Mouse (Mus musculus): ENCODE data around the gene Pid1. TPM values are rescaled to one million over a fixed set of nuclear protein-coding genes. Genes with fewer than 3 reads are reported as not detected.
A peak's percentile ranks its signal among the peaks of the same experiment; 100 is the strongest.

Pid1 gene
- total RNA-seq, 1 experiment from 2014 or later, result 4.5 TPM

GRCm38 (mm10) chr1:84153943-84154342 lies 210.0 kb downstream of the Pid1 start:
- ATAC-seq (replicated peaks in 1 of 2; ENCODE audit: insufficient read depth in 1 of 2, low FRiP score in 2 of 2, low TSS enrichment in 1 of 2, low read depth in 1 of 2, poor library complexity in 2 of 2, severe bottlenecking in 2 of 2), result 0 out of 4 replicates have a peak, but pooled peaks have one; percentile 27 to 36

GRCm38 (mm10) chr1:84141561-84141960 lies 222.4 kb downstream of the Pid1 start:
- ATAC-seq (replicated peaks in 1 of 2; ENCODE audit: insufficient read depth in 1 of 2, low FRiP score in 2 of 2, low TSS enrichment in 1 of 2, low read depth in 1 of 2, poor library complexity in 2 of 2, severe bottlenecking in 2 of 2), result no peak

- ATAC-seq (replicated peaks in 1 of 2; ENCODE audit: insufficient read depth in 1 of 2, low FRiP score in 2 of 2, low TSS enrichment in 1 of 2, low read depth in 1 of 2, poor library complexity in 2 of 2, severe bottlenecking in 2 of 2), result no peak
These were observed 231.5 kb downstream of the Pid1 start for GRCm38 (mm10) chr1:84132451-84132850.

GRCm38 (mm10) chr1:84131799-84132198 lies 232.2 kb downstream of the Pid1 start:
- ATAC-seq (replicated peaks in 1 of 2; ENCODE audit: insufficient read depth in 1 of 2, low FRiP score in 2 of 2, low TSS enrichment in 1 of 2, low read depth in 1 of 2, poor library complexity in 2 of 2, severe bottlenecking in 2 of 2), result no peak

GRCm38 (mm10) chr1:84128510-84128909 lies 235.5 kb downstream of the Pid1 start:
- ATAC-seq (replicated peaks in 1 of 2; ENCODE audit: insufficient read depth in 1 of 2, low FRiP score in 2 of 2, low TSS enrichment in 1 of 2, low read depth in 1 of 2, poor library complexity in 2 of 2, severe bottlenecking in 2 of 2), result no peak

- no peak for ATAC-seq (replicated peaks in 1 of 2; ENCODE audit: insufficient read depth in 1 of 2, low FRiP score in 2 of 2, low TSS enrichment in 1 of 2, low read depth in 1 of 2, poor library complexity in 2 of 2, severe bottlenecking in 2 of 2)
These were observed 244.7 kb downstream of the Pid1 start for GRCm38 (mm10) chr1:84119306-84119705.

- no peak for ATAC-seq (replicated peaks in 1 of 2; ENCODE audit: insufficient read depth in 1 of 2, low FRiP score in 2 of 2, low TSS enrichment in 1 of 2, low read depth in 1 of 2, poor library complexity in 2 of 2, severe bottlenecking in 2 of 2)
These were observed 257.2 kb downstream of the Pid1 start for GRCm38 (mm10) chr1:84106756-84107155.

GRCm38 (mm10) chr1:84102052-84102451 lies 261.9 kb downstream of the Pid1 start:
- no peak for ATAC-seq (replicated peaks in 1 of 2; ENCODE audit: insufficient read depth in 1 of 2, low FRiP score in 2 of 2, low TSS enrichment in 1 of 2, low read depth in 1 of 2, poor library complexity in 2 of 2, severe bottlenecking in 2 of 2)

GRCm38 (mm10) chr1:84097398-84097797 lies 266.6 kb downstream of the Pid1 start:
- no peak for ATAC-seq (replicated peaks in 1 of 2; ENCODE audit: insufficient read depth in 1 of 2, low FRiP score in 2 of 2, low TSS enrichment in 1 of 2, low read depth in 1 of 2, poor library complexity in 2 of 2, severe bottlenecking in 2 of 2)

GRCm38 (mm10) chr1:84093291-84093690 lies 270.7 kb downstream of the Pid1 start:
- no peak for ATAC-seq (replicated peaks in 1 of 2; ENCODE audit: insufficient read depth in 1 of 2, low FRiP score in 2 of 2, low TSS enrichment in 1 of 2, low read depth in 1 of 2, poor library complexity in 2 of 2, severe bottlenecking in 2 of 2)

GRCm38 (mm10) chr1:84089664-84090063 lies 274.3 kb downstream of the Pid1 start:
- ATAC-seq (replicated peaks in 1 of 2; ENCODE audit: insufficient read depth in 1 of 2, low FRiP score in 2 of 2, low TSS enrichment in 1 of 2, low read depth in 1 of 2, poor library complexity in 2 of 2, severe bottlenecking in 2 of 2), result no peak

- ATAC-seq (replicated peaks in 1 of 2; ENCODE audit: insufficient read depth in 1 of 2, low FRiP score in 2 of 2, low TSS enrichment in 1 of 2, low read depth in 1 of 2, poor library complexity in 2 of 2, severe bottlenecking in 2 of 2), result no peak
These were observed 276.0 kb downstream of the Pid1 start for GRCm38 (mm10) chr1:84087957-84088356.

- no peak for ATAC-seq (replicated peaks in 1 of 2; ENCODE audit: insufficient read depth in 1 of 2, low FRiP score in 2 of 2, low TSS enrichment in 1 of 2, low read depth in 1 of 2, poor library complexity in 2 of 2, severe bottlenecking in 2 of 2)
These were observed 276.7 kb downstream of the Pid1 start for GRCm38 (mm10) chr1:84087325-84087724.

- ATAC-seq (replicated peaks in 1 of 2; ENCODE audit: insufficient read depth in 1 of 2, low FRiP score in 2 of 2, low TSS enrichment in 1 of 2, low read depth in 1 of 2, poor library complexity in 2 of 2, severe bottlenecking in 2 of 2), result no peak
These were observed 277.5 kb downstream of the Pid1 start for GRCm38 (mm10) chr1:84086486-84086885.

GRCm38 (mm10) chr1:84085361-84085760 lies 278.6 kb downstream of the Pid1 start:
- no peak for ATAC-seq (replicated peaks in 1 of 2; ENCODE audit: insufficient read depth in 1 of 2, low FRiP score in 2 of 2, low TSS enrichment in 1 of 2, low read depth in 1 of 2, poor library complexity in 2 of 2, severe bottlenecking in 2 of 2)

- no peak for ATAC-seq (replicated peaks in 1 of 2; ENCODE audit: insufficient read depth in 1 of 2, low FRiP score in 2 of 2, low TSS enrichment in 1 of 2, low read depth in 1 of 2, poor library complexity in 2 of 2, severe bottlenecking in 2 of 2)
These were observed 284.4 kb downstream of the Pid1 start for GRCm38 (mm10) chr1:84079566-84079965.

GRCm38 (mm10) chr1:84077023-84077422 lies 287.0 kb downstream of the Pid1 start:
- no peak for ATAC-seq (replicated peaks in 1 of 2; ENCODE audit: insufficient read depth in 1 of 2, low FRiP score in 2 of 2, low TSS enrichment in 1 of 2, low read depth in 1 of 2, poor library complexity in 2 of 2, severe bottlenecking in 2 of 2)

- no peak for ATAC-seq (replicated peaks in 1 of 2; ENCODE audit: insufficient read depth in 1 of 2, low FRiP score in 2 of 2, low TSS enrichment in 1 of 2, low read depth in 1 of 2, poor library complexity in 2 of 2, severe bottlenecking in 2 of 2)
These were observed 306.9 kb downstream of the Pid1 start for GRCm38 (mm10) chr1:84056884-84057630.

GRCm38 (mm10) chr1:84056306-84056705 lies 307.7 kb downstream of the Pid1 start:
- no peak for ATAC-seq (replicated peaks in 1 of 2; ENCODE audit: insufficient read depth in 1 of 2, low FRiP score in 2 of 2, low TSS enrichment in 1 of 2, low read depth in 1 of 2, poor library complexity in 2 of 2, severe bottlenecking in 2 of 2)
